Mouse (Mus musculus) forebrain, embryonic 14.5 days (tissue): Measurements from ENCODE around the gene Mrpl1. TPM values are rescaled to one million over a fixed set of nuclear protein-coding genes. Genes with fewer than 3 reads are reported as not detected.

Experiments used
- ATAC-seq: fragments of 200-750 bp; cut with Nextera tagmentation; 2 replicates; pipeline ENCODE4 v1.8.0; 2017; ENCODE audit warnings: mild to moderate bottlenecking, moderate library complexity
- DNase-seq: peaks from one replicate; pipeline ENCODE4 v3.0.0-alpha.2; 2015; ENCODE audit warnings: low spot score
- H3K27ac ChIP-seq: fragments of 300-500 bp; sonication (generic); 2 replicates; pipeline ENCODE4 v1.5.1; 2014; ENCODE audit warnings: low read depth, mild to moderate bottlenecking, control low read depth, low read length, moderate library complexity
- H3K27me3 ChIP-seq: fragments of 300-500 bp; sonication (generic); replicated peaks from 2 replicates; pipeline ENCODE4 v1.6.1; 2014; ENCODE audit warnings: low read length, control low read depth, mixed read lengths; ENCODE audit not compliant: control insufficient read depth, insufficient read depth
- H3K36me3 ChIP-seq: fragments of 300-500 bp; sonication (generic); 2 replicates; pipeline ENCODE4 v1.6.1; 2014; ENCODE audit warnings: low read length, control low read depth; ENCODE audit not compliant: control insufficient read depth, insufficient read depth
- H3K4me1 ChIP-seq: fragments of 300-500 bp; sonication (generic); 2 replicates; pipeline ENCODE4 v1.6.1; 2014; ENCODE audit warnings: antibody characterized with exemption, low read length, control low read depth; ENCODE audit not compliant: control insufficient read depth, insufficient read depth
- H3K4me2 ChIP-seq: fragments of 300-500 bp; sonication (generic); 2 replicates; pipeline ENCODE4 v1.6.1; 2014; ENCODE audit warnings: mild to moderate bottlenecking, control low read depth, low read length
- H3K4me3 ChIP-seq: fragments of 300-500 bp; sonication (generic); 2 replicates; pipeline ENCODE4 v1.5.1; 2014; ENCODE audit warnings: low read depth, low read length, control low read depth
- H3K9ac ChIP-seq: fragments of 300-500 bp; sonication (generic); 2 replicates; pipeline ENCODE4 v1.6.1; 2014; ENCODE audit warnings: mild to moderate bottlenecking, low read length, control low read depth, moderate library complexity
- H3K9me3 ChIP-seq: fragments of 300-500 bp; sonication (generic); replicated peaks from 2 replicates; pipeline ENCODE4 v1.6.1; 2016; ENCODE audit warnings: low read length, control low read depth, mixed read lengths; ENCODE audit not compliant: control insufficient read depth
- WGBS: fragments of 180-500 bp; shearing (Covaris S2); extraction: QIAGEN DNeasy Blood & Tissue Kit; methylation state at CpG from one replicate; pipeline ENCODE4 v1.1.7; 2014; 5-methylcytosine and 5-hydroxymethylcytosine counted together
- polyA plus RNA-seq: library from polyadenylated mRNA; unstranded; fragments of >200 nt; fragmentation: Nextera tagmentation; extraction: Ambion mirVana; gene quantifications from 2 replicates; pipeline ENCODE4 v1.2.1, GENCODE M21; 2014

Gene Mrpl1
- polyA plus RNA-seq, 1 experiment from 2014 or later, result 16.8 TPM

DNA sequence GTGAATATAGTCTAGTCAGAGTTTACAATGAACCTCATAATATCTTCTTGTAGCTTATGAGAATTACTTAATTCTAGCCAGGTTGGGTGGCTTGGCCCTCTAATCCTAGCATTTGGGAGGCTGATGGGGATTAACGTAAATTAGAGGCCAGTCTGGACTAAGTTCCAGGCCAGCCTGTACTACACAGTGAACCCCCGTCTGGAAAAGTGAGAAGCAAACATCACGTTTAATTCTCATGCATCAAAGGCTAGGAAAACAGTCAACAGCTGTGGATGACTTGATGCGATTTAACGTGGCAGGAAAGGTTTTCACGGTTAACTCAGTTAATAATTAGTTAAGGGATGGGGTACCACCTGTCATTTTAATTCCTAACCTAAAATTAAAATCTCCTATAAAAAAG lies 11.0 kb upstream of the Mrpl1 start:
- H3K27ac ChIP-seq, result no peak overlapping the region
- no peaks in the 10 kb centered on the region for H3K27me3 ChIP-seq
- no peaks in the 10 kb centered on the region for H3K36me3 ChIP-seq
- H3K4me2 ChIP-seq, result no peak overlapping the region
- DNase-seq, result peak; percentile 10
- no peaks in the 10 kb centered on the region for H3K9me3 ChIP-seq
- H3K4me1 ChIP-seq, result no peaks in the 10 kb centered on the region
- no peak overlapping the region for H3K9ac ChIP-seq
- WGBS, result 50% methylated on average over 6 of the region's 6 CpGs
- no peak overlapping the region for H3K4me3 ChIP-seq
- ATAC-seq, result no peak

DNA sequence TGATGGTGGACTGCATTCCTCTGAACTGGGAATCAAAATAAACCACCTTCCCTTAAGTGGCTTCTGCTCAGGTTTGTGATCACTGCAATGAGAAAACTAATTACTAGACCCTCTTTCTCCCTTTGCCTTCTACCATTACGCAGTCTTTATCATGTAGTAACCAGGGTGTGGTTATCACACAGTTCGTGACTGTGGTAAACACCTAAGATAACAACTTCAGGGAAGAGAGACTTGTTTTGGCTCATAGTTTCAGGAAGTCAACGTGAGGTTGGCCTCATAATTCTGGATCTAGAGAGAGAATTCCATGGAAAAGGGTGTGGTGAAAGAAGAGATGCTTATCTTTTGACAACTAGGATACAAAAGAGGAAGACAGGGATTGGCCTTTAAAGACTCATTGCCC lies 9.0 kb upstream of the Mrpl1 start:
- ATAC-seq (no peak), DNase-seq (no peak)
- Histone ChIP-seq H3K36me3 (no peaks in the 10 kb centered on the region), H3K4me2 (no peak overlapping the region), H3K27me3 (no peaks in the 10 kb centered on the region), H3K27ac (no peak overlapping the region), H3K9me3 (no peaks in the 10 kb centered on the region), H3K9ac (no peak overlapping the region), H3K4me1 (no peaks in the 10 kb centered on the region), H3K4me3 (no peak overlapping the region)
- WGBS, result 77% methylated on average over 3 of the region's 3 CpGs

DNA sequence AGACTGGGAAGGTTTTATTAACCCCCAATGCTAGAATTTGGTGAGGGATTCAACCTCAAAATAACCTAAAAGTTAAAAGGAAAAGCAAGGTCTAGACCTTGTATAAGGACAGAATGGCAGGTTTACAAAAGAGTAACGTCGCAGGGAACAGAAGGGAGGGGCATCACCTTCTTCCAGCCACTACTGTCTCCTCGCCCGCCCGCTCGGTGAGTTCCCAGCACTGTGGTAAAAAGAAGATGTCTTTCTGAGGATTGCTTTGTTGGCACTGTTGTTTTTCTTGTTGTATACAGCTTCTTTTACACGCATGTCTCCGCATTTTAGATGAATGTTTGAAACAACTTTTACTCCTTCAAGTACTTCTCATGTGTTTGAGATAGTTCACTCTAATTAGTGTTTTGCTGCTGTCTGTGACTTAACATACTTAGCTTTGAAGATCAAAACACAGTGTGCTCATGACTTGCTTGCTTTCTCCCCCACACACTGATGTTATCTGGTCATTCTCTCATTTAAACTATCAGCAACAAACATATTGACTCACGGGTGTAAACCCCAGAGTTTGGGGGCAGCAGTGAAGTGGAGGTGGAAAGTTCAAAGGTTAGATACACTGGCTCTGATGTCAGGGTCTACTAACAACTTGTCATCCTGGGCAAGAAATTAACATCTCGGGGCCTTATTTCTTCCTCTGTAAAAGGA lies 7.7 kb upstream of the Mrpl1 start:
- no peak for DNase-seq

DNA sequence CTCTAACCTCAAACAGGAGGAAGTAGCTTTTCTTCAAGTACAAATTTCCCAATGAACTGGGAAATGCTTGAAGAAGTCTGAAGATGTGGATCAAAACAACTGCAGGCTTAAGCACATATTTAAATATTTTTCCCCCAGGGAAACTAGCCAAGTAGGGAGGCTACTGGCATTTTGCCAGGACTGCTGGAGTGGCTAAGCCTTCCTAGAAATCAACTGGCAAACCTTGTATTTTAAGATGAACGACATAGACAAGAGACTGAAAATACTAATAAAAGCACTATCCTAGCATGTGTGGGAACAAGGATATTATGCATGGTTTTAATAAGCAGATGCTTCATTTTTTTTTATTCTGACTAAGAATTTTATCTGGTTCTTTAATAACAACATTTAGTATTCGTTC lies 2.4 kb upstream of the Mrpl1 start:
- Histone ChIP-seq H3K4me2 (no peak overlapping the region), H3K27me3 (no peaks in the 10 kb centered on the region), H3K4me3 (no peak overlapping the region), H3K27ac (no peak overlapping the region), H3K4me1 (peaks cover 10% of the 10 kb centered on the region), H3K9ac (no peak overlapping the region), H3K36me3 (no peaks in the 10 kb centered on the region), H3K9me3 (no peaks in the 10 kb centered on the region)
- 35% methylated on average over 2 of the region's 2 CpGs for WGBS
- DNase-seq (peak; percentile 78), ATAC-seq (no peak)

More for the DNA sequence above, 7.7 kb upstream of the Mrpl1 start:
- Histone ChIP-seq H3K9ac (no peak overlapping the region), H3K27ac (no peak overlapping the region), H3K4me2 (no peak overlapping the region), H3K4me1 (peaks cover 2% of the 10 kb centered on the region), H3K9me3 (no peaks in the 10 kb centered on the region), H3K36me3 (no peaks in the 10 kb centered on the region), H3K4me3 (no peak overlapping the region), H3K27me3 (no peaks in the 10 kb centered on the region)
- 84% methylated on average over 10 of the region's 10 CpGs for WGBS
- no peak for ATAC-seq

DNA sequence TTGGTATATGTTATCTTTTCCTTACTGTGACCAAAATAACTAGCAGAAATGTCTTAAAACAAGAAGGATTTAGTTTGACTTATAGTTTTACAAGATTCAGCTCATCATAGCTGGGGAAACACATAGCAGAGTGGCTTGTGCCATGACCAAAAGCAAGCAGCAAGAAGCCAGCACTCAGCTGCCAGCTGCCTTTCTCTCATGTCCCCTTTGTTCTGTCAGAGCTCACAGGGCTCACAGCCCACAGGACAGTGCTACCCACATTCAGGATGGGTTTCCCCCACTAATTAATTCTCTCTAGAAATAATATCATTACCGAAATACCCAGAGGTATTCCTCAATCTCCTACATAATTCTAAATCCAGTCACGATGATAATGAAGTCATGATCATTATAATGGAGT lies 1.8 kb upstream of the Mrpl1 start:
- Histone ChIP-seq H3K27me3 (no peaks in the 10 kb centered on the region), H3K9me3 (no peaks in the 10 kb centered on the region), H3K4me2 (no peak overlapping the region), H3K9ac (no peak overlapping the region), H3K4me3 (no peak overlapping the region), H3K36me3 (no peaks in the 10 kb centered on the region), H3K27ac (no peak overlapping the region), H3K4me1 (peaks cover 10% of the 10 kb centered on the region)
- peak; percentile 7 for DNase-seq
- ATAC-seq, result no peak
- WGBS, result 80% methylated on average over 2 of the region's 2 CpGs

DNA sequence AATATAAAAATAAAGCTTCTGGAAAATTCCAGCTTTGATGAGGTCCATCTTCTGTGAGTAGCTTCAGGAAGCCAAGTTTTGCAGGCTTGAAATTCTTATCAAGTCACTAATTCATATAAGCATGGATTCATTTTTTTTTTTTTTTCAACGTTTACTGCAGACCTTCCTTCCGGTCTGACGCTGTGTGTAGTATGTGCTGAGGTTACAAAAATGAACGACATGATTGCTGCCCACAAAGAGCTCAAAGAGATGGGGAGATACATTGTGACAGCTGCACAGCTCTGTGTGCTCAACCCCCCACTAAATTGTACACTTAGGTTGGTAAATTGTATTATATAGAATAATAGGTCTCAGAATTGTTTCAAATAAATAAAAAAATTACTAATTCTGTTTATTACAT lies 750 bp upstream of the Mrpl1 start:
- 77% methylated on average over 4 of the region's 4 CpGs for WGBS

DNA sequence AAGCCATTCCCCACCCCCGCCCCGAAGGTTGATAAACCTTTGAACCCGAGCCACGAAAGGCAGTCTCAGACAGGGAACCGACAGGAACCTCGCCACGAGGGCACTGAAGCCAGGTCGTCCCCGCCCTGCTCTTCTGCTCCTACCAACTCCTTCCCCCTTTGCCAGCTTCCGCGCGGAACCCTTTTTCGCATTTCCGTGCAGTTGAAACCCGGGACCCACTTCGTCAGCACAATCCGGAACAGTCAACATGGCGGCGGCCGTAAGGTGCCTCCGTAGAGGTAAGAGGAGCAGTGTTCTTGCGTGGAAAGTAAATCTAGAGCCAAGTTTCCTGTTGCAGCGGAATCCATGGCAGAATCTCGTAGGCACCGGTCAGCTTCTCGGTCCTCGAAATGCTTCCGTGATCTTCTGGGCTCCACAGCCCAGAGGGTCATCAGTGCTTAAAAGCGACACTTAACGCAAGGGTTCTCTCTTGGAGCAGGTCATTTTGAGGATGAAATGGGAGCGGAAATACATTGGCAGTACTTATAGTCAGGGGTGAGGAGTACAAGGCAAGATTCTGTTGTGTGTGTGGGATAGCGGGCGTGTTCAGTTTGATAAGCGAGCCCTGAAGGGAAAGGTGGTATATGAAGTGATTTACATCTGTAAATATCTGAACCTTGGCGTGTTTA lies 757 bp downstream of the Mrpl1 start:
- DNase-seq, result peak; percentile 94
- under 1% methylated on average over 35 of the region's 35 CpGs for WGBS

More for the DNA sequence above, 750 bp upstream of the Mrpl1 start:
- Histone ChIP-seq H3K27ac (no peak overlapping the region), H3K27me3 (no peaks in the 10 kb centered on the region), H3K4me2 (no peak overlapping the region), H3K4me1 (peaks cover 10% of the 10 kb centered on the region), H3K36me3 (no peaks in the 10 kb centered on the region), H3K4me3 (no peak overlapping the region), H3K9me3 (no peaks in the 10 kb centered on the region), H3K9ac (no peak overlapping the region)
- ATAC-seq (no peak), DNase-seq (no peak)

DNA sequence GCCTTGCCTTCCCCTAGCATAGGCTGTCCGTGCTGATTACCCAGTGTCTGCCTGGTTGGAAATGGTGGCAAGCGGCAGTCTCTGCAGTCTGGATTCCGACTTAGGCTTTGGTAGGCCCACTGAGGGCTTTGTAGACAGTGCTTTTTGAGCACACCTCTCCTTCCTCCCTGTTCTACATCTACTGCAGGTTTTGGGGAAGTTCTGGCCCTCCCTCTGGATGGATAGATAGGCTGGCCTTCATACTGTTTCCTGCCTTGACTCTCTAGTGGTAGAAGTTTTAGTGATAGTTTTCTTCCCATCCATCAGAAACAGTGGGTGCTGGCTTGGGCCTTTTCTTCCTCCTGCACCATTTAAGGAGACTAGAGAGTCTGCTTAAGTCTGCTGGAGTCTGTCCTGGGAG lies 9.4 kb downstream of the Mrpl1 start:
- no peak overlapping the region for H3K27ac ChIP-seq
- DNase-seq, result no peak

More for the DNA sequence above, 757 bp downstream of the Mrpl1 start:
- H3K4me2 ChIP-seq, result peak overlapping the region; percentile 67
- peaks cover 7% of the 10 kb centered on the region for H3K36me3 ChIP-seq
- peak; percentile 97 for ATAC-seq
- H3K4me3 ChIP-seq, result peak overlapping the region; percentile 59
- H3K9me3 ChIP-seq, result no peaks in the 10 kb centered on the region
- no peaks in the 10 kb centered on the region for H3K27me3 ChIP-seq
- H3K9ac ChIP-seq, result peak overlapping the region; percentile 73
- peaks cover 10% of the 10 kb centered on the region for H3K4me1 ChIP-seq
- H3K27ac ChIP-seq, result peak overlapping the region; percentile 44; the same call in 1 of the 2 replicates

DNA sequence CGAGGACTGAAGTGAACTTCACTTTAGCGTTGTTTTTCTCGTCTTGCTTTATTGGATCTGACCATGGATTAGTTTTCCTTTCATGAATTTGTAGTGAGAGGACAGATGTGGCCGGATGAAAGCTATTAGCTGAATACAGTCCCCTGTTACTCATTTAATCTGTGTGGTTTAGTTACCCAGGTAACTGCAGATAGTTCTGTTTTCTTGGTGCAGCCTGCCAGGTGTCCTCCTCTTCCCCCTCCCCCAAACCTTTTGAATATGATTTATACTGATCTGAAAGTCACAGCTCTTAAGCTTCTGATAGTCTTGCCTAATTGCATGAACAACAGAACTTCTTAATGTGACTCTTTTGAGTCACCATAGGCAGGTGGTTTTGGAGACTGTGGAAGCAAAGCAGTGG lies 10.2 kb downstream of the Mrpl1 start:
- Histone ChIP-seq H3K4me3 (no peak overlapping the region), H3K9me3 (no peaks in the 10 kb centered on the region), H3K27ac (no peak overlapping the region), H3K27me3 (no peaks in the 10 kb centered on the region), H3K4me2 (no peak overlapping the region), H3K36me3 (peaks cover 9% of the 10 kb centered on the region), H3K4me1 (no peaks in the 10 kb centered on the region), H3K9ac (no peak overlapping the region)
- 75% methylated on average over 4 of the region's 4 CpGs for WGBS
- DNase-seq, result no peak
- ATAC-seq, result no peak

More for the DNA sequence above, 9.4 kb downstream of the Mrpl1 start:
- Histone ChIP-seq H3K4me3 (no peak overlapping the region), H3K9ac (no peak overlapping the region), H3K9me3 (no peaks in the 10 kb centered on the region), H3K4me1 (no peaks in the 10 kb centered on the region), H3K4me2 (no peak overlapping the region), H3K27me3 (no peaks in the 10 kb centered on the region), H3K36me3 (peaks cover 11% of the 10 kb centered on the region)
- WGBS, result 71% methylated on average over 3 of the region's 3 CpGs
- no peak for ATAC-seq
